Mouse (Mus musculus): ENCODE measurements around the gene Klc3. TPM values are rescaled to one million over a fixed set of nuclear protein-coding genes. Genes with fewer than 3 reads are reported as not detected.

Klc3 gene
- polyA plus RNA-seq (2021; fragmentation: Nextera tagmentation) = 1.3 and 1.8 TPM in 2 replicates
- long read RNA-seq, experiment 1, partial matches to known transcripts = 0 of 3 reads
- long read RNA-seq, experiment 1, other reads (novel, unspliced or antisense) = 1 of 3 reads
- long read RNA-seq, experiment 2, partial matches to known transcripts = 1 of 5 reads
- long read RNA-seq, experiment 2, other reads (novel, unspliced or antisense) = 2 of 5 reads

GRCm38 (mm10) chr7:19403731-19404296, at the start of gene Klc3:
Gene Klc3 (minus strand): TSS chr7:19404104.

GRCm38 (mm10) chr7:19404476-19404875, 572 bp upstream of the Klc3 start, which contains the start of gene Ckm:
Gene Ckm (plus strand): TSS chr7:19404776.

GRCm38 (mm10) chr7:19381377-19382165, 22.3 kb downstream of the Klc3 start, which contains the start of gene Ercc2:
Gene Ercc2 (plus strand): TSS chr7:19382010.

GRCm38 (mm10) chr7:19359299-19359891, 44.5 kb downstream of the Klc3 start, which contains the start of the genes Cd3eap and Ppp1r13l:
Gene Cd3eap (minus strand): TSS chr7:19359483.
Gene Ppp1r13l (plus strand): TSS chr7:19359749.

Small RNAs within 50 kb of the gene (microRNA-seq; reads per million reads assigned to microRNA genes)
- not detected for gene Mir343

Other genes with a start within 250 kb of the Klc3 start
- gene Gipr, start 238.0 kb downstream of the Klc3 start, polyA plus RNA-seq (2021; fragmentation: Nextera tagmentation) = 0.13 TPM in 1 of 2 replicates, not detected in the other
- gene Eml2, start 227.7 kb downstream of the Klc3 start, polyA plus RNA-seq (2021; fragmentation: Nextera tagmentation) = 6.0 and 6.1 TPM in 2 replicates
- 1.5 and 2.0 TPM in 2 replicates for gene Gpr4, start 191.6 kb downstream of the Klc3 start, polyA plus RNA-seq (2021; fragmentation: Nextera tagmentation)
- 34.8 and 38.3 TPM in 2 replicates for gene Opa3, start 175.8 kb downstream of the Klc3 start, polyA plus RNA-seq (2021; fragmentation: Nextera tagmentation)
- 1.1 and 1.2 TPM in 2 replicates for gene Vasp, start 132.3 kb downstream of the Klc3 start, polyA plus RNA-seq (2021; fragmentation: Nextera tagmentation)
- gene Ppm1n, start 124.0 kb downstream of the Klc3 start, polyA plus RNA-seq (2021; fragmentation: Nextera tagmentation) = 0.09 and 0.19 TPM in 2 replicates
- 20.0 and 22.4 TPM in 2 replicates for gene Rtn2, start 121.5 kb downstream of the Klc3 start, polyA plus RNA-seq (2021; fragmentation: Nextera tagmentation)
- gene Fosb, start 94.1 kb downstream of the Klc3 start, polyA plus RNA-seq (2021; fragmentation: Nextera tagmentation) = 0.60 and 0.80 TPM in 2 replicates
- gene Ercc1, start 59.3 kb downstream of the Klc3 start, polyA plus RNA-seq (2021; fragmentation: Nextera tagmentation) = 52.8 and 71.7 TPM in 2 replicates
- gene Cd3eap, start 44.6 kb downstream of the Klc3 start, polyA plus RNA-seq (2021; fragmentation: Nextera tagmentation) = 14.0 and 14.6 TPM in 2 replicates
- gene Ppp1r13l, start 44.4 kb downstream of the Klc3 start, polyA plus RNA-seq (2021; fragmentation: Nextera tagmentation) = 0.53 and 1.9 TPM in 2 replicates
- 3.7 and 3.8 TPM in 2 replicates for gene Ercc2, start 22.1 kb downstream of the Klc3 start, polyA plus RNA-seq (2021; fragmentation: Nextera tagmentation)
- gene Ckm, start 672 bp upstream of the Klc3 start, polyA plus RNA-seq (2021; fragmentation: Nextera tagmentation) = not detected in 2 replicates
- gene Mark4, start 54.7 kb upstream of the Klc3 start, polyA plus RNA-seq (2021; fragmentation: Nextera tagmentation) = 6.5 and 8.2 TPM in 2 replicates
- gene Exoc3l2, start 59.2 kb upstream of the Klc3 start, polyA plus RNA-seq (2021; fragmentation: Nextera tagmentation) = 0.30 and 0.44 TPM in 2 replicates
- 4.2 TPM in 2 replicates for gene Bloc1s3, start 104.3 kb upstream of the Klc3 start, polyA plus RNA-seq (2021; fragmentation: Nextera tagmentation)
- gene Trappc6a, start 104.3 kb upstream of the Klc3 start, polyA plus RNA-seq (2021; fragmentation: Nextera tagmentation) = 39.0 and 48.4 TPM in 2 replicates
- gene Nkpd1, start 113.7 kb upstream of the Klc3 start, polyA plus RNA-seq (2021; fragmentation: Nextera tagmentation) = 1.1 and 1.4 TPM in 2 replicates
- 1.7 and 2.4 TPM in 2 replicates for gene Ppp1r37, start 159.0 kb upstream of the Klc3 start, polyA plus RNA-seq (2021; fragmentation: Nextera tagmentation)
- gene Zfp296, start 173.2 kb upstream of the Klc3 start, polyA plus RNA-seq (2021; fragmentation: Nextera tagmentation) = 0.60 and 1.7 TPM in 2 replicates
- gene Gemin7, start 173.5 kb upstream of the Klc3 start, polyA plus RNA-seq (2021; fragmentation: Nextera tagmentation) = 136 and 146 TPM in 2 replicates
- 8.7 and 9.9 TPM in 2 replicates for gene Clasrp, start 200.4 kb upstream of the Klc3 start, polyA plus RNA-seq (2021; fragmentation: Nextera tagmentation)
- 10.4 and 11.2 TPM in 2 replicates for gene Relb, start 225.3 kb upstream of the Klc3 start, polyA plus RNA-seq (2021; fragmentation: Nextera tagmentation)